Mouse (Mus musculus): Measurements from ENCODE around the gene Gm10392. TPM values are rescaled to one million over a fixed set of nuclear protein-coding genes. Genes with fewer than 3 reads are reported as not detected.

Gm10392 gene
- polyA plus RNA-seq, 1 experiment from 2014 or later: 0.10 TPM

DNA sequence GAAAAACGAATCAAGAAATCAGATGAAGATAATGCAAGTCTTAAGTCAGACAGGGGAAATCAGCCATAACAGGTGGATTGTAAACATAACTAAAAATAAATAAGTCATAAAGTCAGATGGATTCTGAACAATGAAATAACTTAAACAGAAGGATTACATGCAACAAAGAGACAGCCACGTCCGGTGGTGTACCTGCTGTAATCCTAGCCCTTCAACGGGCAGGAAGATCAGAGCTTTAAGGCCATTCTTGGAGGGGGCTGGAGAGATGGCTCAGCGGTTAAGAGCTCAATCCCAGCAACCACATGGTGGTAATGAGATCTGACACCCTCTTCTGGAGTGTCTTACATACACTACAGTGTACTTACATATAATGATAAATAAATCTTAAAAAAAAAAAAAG lies 7.7 kb downstream of the Gm10392 start:
- no peak overlapping the region for H3K27ac ChIP-seq (ENCODE audit: low read length)
- 69% methylated on average over 5 of the region's 5 CpGs for WGBS
- ATAC-seq: no peak
- H3K27me3 ChIP-seq (replicated peaks; ENCODE audit: control insufficient read depth, insufficient read depth, low read length): peaks cover 6% of the 10 kb centered on the region; the same call in 1 of the 2 replicates
- H3K9ac ChIP-seq (ENCODE audit: low read depth, low read length): no peak overlapping the region
- peaks cover 42% of the 10 kb centered on the region for H3K4me1 ChIP-seq (ENCODE audit: control insufficient read depth, insufficient read depth, low read length)
- H3K9me3 ChIP-seq (ENCODE audit: control insufficient read depth, low read length): no peaks in the 10 kb centered on the region
- peaks cover 12% of the 10 kb centered on the region; the same call in 1 of the 2 replicates for H3K36me3 ChIP-seq (ENCODE audit: control insufficient read depth, insufficient read depth, low read length)
- H3K4me3 ChIP-seq (ENCODE audit: low read length): no peak overlapping the region
- H3K4me2 ChIP-seq (ENCODE audit: low read depth, low read length): no peak overlapping the region

DNA sequence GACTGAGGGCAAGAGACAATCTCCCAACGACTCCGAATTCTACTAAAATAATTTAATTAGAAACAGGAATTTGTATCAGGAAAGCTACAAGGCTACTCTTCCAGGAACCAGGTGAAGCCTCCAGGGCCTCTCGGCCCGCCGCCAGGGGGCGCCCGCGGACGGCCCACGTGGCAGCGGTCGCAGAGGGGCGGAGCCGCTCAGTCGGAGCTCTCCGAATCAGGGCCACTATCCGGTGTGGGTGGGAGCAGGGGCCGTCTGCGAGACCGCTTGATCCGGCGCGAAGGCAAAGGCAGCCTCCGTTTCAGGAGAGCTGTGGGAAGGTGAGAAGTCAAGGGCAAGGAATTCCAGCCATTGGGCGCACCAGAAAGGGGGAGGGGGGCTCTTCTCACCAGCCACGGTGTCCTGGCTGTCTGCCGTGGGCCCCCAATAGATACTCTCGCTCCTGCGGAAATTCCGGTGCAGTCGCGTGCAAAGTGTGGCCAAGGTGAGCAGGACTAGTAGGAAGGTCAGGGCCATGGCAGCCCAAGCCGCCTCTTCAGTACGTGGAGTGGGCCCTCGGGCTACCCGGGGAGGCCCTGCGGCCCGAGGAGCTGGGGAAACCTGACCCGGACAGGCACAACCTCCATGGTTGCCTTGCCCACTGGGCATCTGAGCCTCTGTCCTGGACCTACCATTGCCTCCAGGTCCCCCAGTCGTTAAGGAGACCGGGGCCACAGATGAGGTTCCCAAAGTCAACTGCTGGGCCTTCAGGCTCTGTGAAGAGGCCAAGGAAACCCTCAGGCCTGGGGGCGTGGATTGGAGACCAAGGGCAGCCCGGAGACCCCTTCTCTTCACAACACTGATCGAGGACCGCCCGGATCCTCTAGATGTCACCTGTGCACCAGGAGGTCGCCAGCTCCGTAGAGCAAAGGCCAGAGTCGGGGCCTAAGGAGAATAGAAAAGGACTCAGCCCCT lies 10.7 kb downstream of the Gm10392 start:
- Histone ChIP-seq H3K9me3 (ENCODE audit: control insufficient read depth, low read length) (no peaks in the 10 kb centered on the region), H3K36me3 (ENCODE audit: control insufficient read depth, insufficient read depth, low read length) (peaks cover 31% of the 10 kb centered on the region), H3K4me1 (ENCODE audit: control insufficient read depth, insufficient read depth, low read length) (peaks cover 36% of the 10 kb centered on the region), H3K27me3 (replicated peaks; ENCODE audit: control insufficient read depth, insufficient read depth, low read length) (no peaks in the 10 kb centered on the region), H3K9ac (ENCODE audit: low read depth, low read length) (peak overlapping the region; percentile 69), H3K27ac (ENCODE audit: low read length) (peak overlapping the region; percentile 61), H3K4me3 (ENCODE audit: low read length) (peak overlapping the region; percentile 34), H3K4me2 (ENCODE audit: low read depth, low read length) (peak overlapping the region; percentile 72)
- ATAC-seq: peak; percentile 27
- 21% methylated on average over 49 of the region's 49 CpGs for WGBS

DNA sequence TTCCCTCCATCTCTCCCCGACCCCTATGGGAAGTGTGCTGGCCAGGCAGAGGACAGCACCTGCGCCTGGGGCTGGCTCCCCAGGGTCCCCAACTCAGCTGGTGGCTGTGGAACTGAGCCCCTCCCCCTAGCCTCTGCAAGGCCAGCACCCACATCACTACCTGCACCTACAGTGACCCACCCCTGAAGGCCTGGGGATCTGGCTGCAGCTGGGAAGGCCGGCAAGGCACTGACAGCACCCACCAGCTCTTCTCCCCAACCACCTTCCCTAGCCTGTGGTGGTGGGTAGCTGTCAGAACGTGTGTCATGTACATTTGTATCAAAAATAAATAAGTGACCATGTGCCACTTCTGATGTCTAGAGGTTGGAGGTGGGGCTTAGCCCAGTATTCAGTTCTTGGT lies 11.6 kb downstream of the Gm10392 start:
- Histone ChIP-seq H3K27ac (ENCODE audit: low read length) (peak overlapping the region; percentile 31; the same call in 1 of the 2 replicates), H3K9ac (ENCODE audit: low read depth, low read length) (0 out of 2 replicates have a peak overlapping the region, but pooled peaks have one; percentile 33), H3K27me3 (replicated peaks; ENCODE audit: control insufficient read depth, insufficient read depth, low read length) (no peaks in the 10 kb centered on the region), H3K4me3 (ENCODE audit: low read length) (no peak overlapping the region), H3K36me3 (ENCODE audit: control insufficient read depth, insufficient read depth, low read length) (peaks cover 36% of the 10 kb centered on the region), H3K4me1 (ENCODE audit: control insufficient read depth, insufficient read depth, low read length) (peaks cover 41% of the 10 kb centered on the region), H3K9me3 (ENCODE audit: control insufficient read depth, low read length) (no peaks in the 10 kb centered on the region), H3K4me2 (ENCODE audit: low read depth, low read length) (no peak overlapping the region)
- ATAC-seq: no peak
- 72% methylated on average over 4 of the region's 4 CpGs for WGBS

DNA sequence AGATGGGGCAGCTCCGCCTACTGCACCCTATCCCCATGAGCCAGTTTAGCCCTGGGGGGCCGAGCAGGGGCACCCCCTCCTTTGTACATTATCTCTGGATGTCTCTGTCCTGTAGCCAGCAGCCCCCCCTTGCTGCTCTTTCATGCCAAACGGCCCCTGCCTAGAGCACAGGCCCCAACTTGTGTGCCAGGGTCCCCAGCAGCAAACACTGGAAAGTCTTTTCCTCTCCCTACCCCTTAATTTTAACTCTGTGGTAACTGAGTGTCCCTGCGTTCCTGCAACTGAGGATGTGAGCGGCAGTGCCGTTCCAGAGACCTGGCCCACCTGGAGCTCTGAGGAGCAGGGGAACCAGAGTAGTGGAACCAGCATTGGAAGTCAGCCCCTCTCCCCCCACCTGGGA lies 12.1 kb downstream of the Gm10392 start:
- Histone ChIP-seq H3K4me3 (ENCODE audit: low read length) (no peak overlapping the region), H3K27me3 (replicated peaks; ENCODE audit: control insufficient read depth, insufficient read depth, low read length) (no peaks in the 10 kb centered on the region), H3K9ac (ENCODE audit: low read depth, low read length) (peak overlapping the region; percentile 39), H3K9me3 (ENCODE audit: control insufficient read depth, low read length) (no peaks in the 10 kb centered on the region), H3K4me2 (ENCODE audit: low read depth, low read length) (no peak overlapping the region), H3K4me1 (ENCODE audit: control insufficient read depth, insufficient read depth, low read length) (peaks cover 38% of the 10 kb centered on the region), H3K36me3 (ENCODE audit: control insufficient read depth, insufficient read depth, low read length) (peaks cover 36% of the 10 kb centered on the region), H3K27ac (ENCODE audit: low read length) (peak overlapping the region; percentile 77)
- WGBS: 72% methylated on average over 6 of the region's 6 CpGs
- no peak for ATAC-seq

DNA sequence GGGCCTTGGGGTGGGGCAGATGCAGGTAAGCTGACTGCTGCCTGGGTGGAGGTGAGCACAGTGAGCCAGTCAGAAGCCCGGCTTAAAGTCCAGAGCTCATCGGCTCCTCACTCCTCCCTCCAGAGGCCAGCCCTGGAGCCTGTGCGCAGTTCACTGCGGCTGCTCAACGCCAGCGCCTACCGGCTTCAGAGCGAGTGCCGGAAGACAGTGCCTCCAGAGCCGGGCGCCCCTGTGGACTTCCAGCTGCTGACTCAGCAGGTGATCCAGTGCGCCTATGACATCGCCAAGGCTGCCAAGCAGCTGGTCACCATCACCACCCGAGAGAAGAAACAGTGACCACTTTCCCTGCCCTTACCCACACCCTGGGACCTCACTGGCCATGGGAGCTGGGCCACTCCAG lies 12.7 kb downstream of the Gm10392 start:
- peak overlapping the region; percentile 39 for H3K9ac ChIP-seq (ENCODE audit: low read depth, low read length)
- H3K4me2 ChIP-seq (ENCODE audit: low read depth, low read length): no peak overlapping the region
- peaks cover 36% of the 10 kb centered on the region for H3K36me3 ChIP-seq (ENCODE audit: control insufficient read depth, insufficient read depth, low read length)
- H3K27me3 ChIP-seq (replicated peaks; ENCODE audit: control insufficient read depth, insufficient read depth, low read length): no peaks in the 10 kb centered on the region
- no peak overlapping the region for H3K4me3 ChIP-seq (ENCODE audit: low read length)
- 73% methylated on average over 14 of the region's 14 CpGs for WGBS
- H3K27ac ChIP-seq (ENCODE audit: low read length): peak overlapping the region; percentile 94
- H3K4me1 ChIP-seq (ENCODE audit: control insufficient read depth, insufficient read depth, low read length): peaks cover 38% of the 10 kb centered on the region
- no peaks in the 10 kb centered on the region for H3K9me3 ChIP-seq (ENCODE audit: control insufficient read depth, low read length)
- ATAC-seq: peak; percentile 88

DNA sequence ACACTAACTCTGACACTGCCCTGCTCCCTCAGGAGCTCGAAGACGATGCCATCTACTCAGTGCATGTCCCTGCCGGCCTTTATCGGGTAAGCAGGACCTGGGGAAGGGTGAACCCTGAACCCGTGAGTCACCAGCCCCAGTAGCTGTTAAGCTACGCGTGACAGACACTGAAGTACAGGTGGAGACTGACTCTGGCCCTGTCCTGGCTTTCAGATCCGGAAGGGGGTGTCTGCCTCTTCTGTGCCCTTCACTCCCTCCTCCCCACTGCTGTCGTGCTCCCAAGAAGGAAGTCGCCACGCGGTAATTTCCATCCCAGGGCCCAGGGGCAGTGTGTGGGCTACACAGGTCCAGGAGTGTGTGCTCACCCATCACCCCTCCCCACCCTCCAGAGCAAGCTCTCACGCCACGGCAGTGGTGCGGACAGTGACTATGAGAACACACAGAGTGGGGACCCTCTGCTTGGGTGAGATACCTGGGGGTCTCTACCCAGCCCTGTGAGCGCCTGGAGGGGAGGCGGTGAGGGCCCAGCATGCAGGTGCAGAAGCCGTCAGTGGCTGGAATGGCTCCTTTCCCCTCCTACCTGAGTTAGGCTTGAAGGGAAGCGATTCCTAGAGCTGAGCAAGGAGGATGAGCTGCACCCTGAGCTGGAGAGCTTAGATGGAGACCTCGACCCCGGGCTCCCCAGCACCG lies 13.6 kb downstream of the Gm10392 start:
- Histone ChIP-seq H3K36me3 (ENCODE audit: control insufficient read depth, insufficient read depth, low read length) (peaks cover 37% of the 10 kb centered on the region), H3K9ac (ENCODE audit: low read depth, low read length) (peak overlapping the region; percentile 61)

DNA sequence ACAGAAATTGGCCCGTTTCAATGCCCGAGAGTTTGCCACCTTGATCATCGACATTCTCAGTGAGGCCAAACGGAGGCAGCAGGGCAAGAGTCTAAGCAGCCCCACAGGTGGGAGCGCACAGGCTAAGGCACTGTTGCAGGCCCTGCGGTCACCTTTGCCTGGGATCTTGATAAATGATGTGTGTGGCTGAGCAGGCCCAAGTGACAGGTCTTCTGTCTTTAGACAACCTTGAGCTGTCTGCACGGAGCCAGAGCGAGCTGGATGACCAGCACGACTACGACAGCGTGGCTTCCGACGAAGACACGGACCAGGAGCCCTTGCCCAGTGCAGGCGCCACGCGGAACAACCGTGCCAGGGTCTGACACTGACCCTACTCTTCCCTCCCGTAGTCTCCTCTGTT lies 14.6 kb downstream of the Gm10392 start:
- peaks cover 38% of the 10 kb centered on the region for H3K4me1 ChIP-seq (ENCODE audit: control insufficient read depth, insufficient read depth, low read length)
- no peak overlapping the region for H3K4me3 ChIP-seq (ENCODE audit: low read length)
- H3K4me2 ChIP-seq (ENCODE audit: low read depth, low read length): 0 out of 2 replicates have a peak overlapping the region, but pooled peaks have one; percentile 5
- H3K9ac ChIP-seq (ENCODE audit: low read depth, low read length): no peak overlapping the region
- ATAC-seq: no peak
- H3K9me3 ChIP-seq (ENCODE audit: control insufficient read depth, low read length): no peaks in the 10 kb centered on the region
- 94% methylated on average over 19 of the region's 19 CpGs for WGBS
- no peaks in the 10 kb centered on the region for H3K27me3 ChIP-seq (replicated peaks; ENCODE audit: control insufficient read depth, insufficient read depth, low read length)
- peaks cover 40% of the 10 kb centered on the region for H3K36me3 ChIP-seq (ENCODE audit: control insufficient read depth, insufficient read depth, low read length)
- peak overlapping the region; percentile 92 for H3K27ac ChIP-seq (ENCODE audit: low read length)

More for the DNA sequence above, 13.6 kb downstream of the Gm10392 start:
- 73% methylated on average over 22 of the region's 22 CpGs for WGBS
- Histone ChIP-seq H3K9me3 (ENCODE audit: control insufficient read depth, low read length) (no peaks in the 10 kb centered on the region), H3K4me1 (ENCODE audit: control insufficient read depth, insufficient read depth, low read length) (peaks cover 38% of the 10 kb centered on the region), H3K27me3 (replicated peaks; ENCODE audit: control insufficient read depth, insufficient read depth, low read length) (no peaks in the 10 kb centered on the region), H3K4me3 (ENCODE audit: low read length) (peak overlapping the region; percentile 10; the same call in 1 of the 2 replicates), H3K4me2 (ENCODE audit: low read depth, low read length) (peak overlapping the region; percentile 26; the same call in 1 of the 2 replicates), H3K27ac (ENCODE audit: low read length) (peak overlapping the region; percentile 94)
- peak; percentile 71 for ATAC-seq

DNA sequence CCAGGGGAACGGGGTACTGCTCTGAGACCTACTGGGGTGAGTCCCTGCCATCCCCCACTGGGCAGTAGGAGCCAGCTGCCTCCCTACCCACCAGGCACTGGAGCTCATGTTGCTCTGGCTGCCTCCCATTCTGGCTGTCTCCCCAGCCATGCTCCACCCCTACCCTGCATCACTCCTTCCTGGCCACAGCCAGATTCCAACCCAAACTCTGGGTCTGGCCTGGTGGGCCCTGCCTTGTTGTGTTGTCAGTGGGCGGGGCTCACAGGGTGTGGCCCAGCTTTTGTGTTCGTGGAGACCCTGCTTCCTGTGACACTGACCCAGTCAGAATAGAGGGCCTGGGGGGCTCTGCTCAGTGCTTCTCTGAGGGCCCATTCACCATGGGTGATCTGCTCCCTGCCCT lies 15.5 kb downstream of the Gm10392 start:
- Histone ChIP-seq H3K27me3 (replicated peaks; ENCODE audit: control insufficient read depth, insufficient read depth, low read length) (no peaks in the 10 kb centered on the region), H3K4me2 (ENCODE audit: low read depth, low read length) (no peak overlapping the region), H3K36me3 (ENCODE audit: control insufficient read depth, insufficient read depth, low read length) (peaks cover 42% of the 10 kb centered on the region), H3K9ac (ENCODE audit: low read depth, low read length) (0 out of 2 replicates have a peak overlapping the region, but pooled peaks have one; percentile 10), H3K9me3 (ENCODE audit: control insufficient read depth, low read length) (no peaks in the 10 kb centered on the region), H3K4me3 (ENCODE audit: low read length) (no peak overlapping the region), H3K27ac (ENCODE audit: low read length) (peak overlapping the region; percentile 9; the same call in 1 of the 2 replicates), H3K4me1 (ENCODE audit: control insufficient read depth, insufficient read depth, low read length) (peaks cover 38% of the 10 kb centered on the region)
- 60% methylated on average over 3 of the region's 3 CpGs for WGBS
- no peak for ATAC-seq

DNA sequence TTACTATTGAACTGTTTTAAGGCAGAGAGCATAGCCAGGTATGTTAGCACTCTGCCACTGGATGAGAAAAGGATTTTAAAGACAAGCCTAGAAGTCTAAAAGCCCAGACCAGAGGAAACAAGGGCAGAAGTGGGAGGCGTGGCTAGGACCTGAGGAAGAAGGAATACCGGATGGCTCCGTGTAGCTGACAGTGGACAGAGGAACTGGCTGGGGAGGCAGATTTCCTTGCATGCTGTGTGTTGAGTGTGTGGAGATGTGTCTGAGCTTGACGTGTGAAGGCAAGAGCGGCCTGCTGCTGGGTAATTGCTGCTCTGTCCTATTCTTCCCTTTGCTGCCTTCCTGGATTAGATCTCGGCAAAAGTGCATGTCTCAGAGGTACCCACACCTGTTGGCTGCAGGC lies 16.5 kb downstream of the Gm10392 start:
- Histone ChIP-seq H3K27ac (ENCODE audit: low read length) (no peak overlapping the region), H3K27me3 (replicated peaks; ENCODE audit: control insufficient read depth, insufficient read depth, low read length) (no peaks in the 10 kb centered on the region), H3K9me3 (ENCODE audit: control insufficient read depth, low read length) (no peaks in the 10 kb centered on the region), H3K36me3 (ENCODE audit: control insufficient read depth, insufficient read depth, low read length) (peaks cover 40% of the 10 kb centered on the region), H3K4me3 (ENCODE audit: low read length) (no peak overlapping the region), H3K9ac (ENCODE audit: low read depth, low read length) (no peak overlapping the region), H3K4me1 (ENCODE audit: control insufficient read depth, insufficient read depth, low read length) (peaks cover 45% of the 10 kb centered on the region), H3K4me2 (ENCODE audit: low read depth, low read length) (no peak overlapping the region)
- WGBS: 81% methylated on average over 6 of the region's 6 CpGs
- no peak for ATAC-seq

Measured in intestine, embryonic 16.5 days (tissue).